Mouse (Mus musculus) intestine, embryonic 15.5 days (tissue): ENCODE measurements around the gene Foxj3. TPM values are rescaled to one million over a fixed set of nuclear protein-coding genes. Genes with fewer than 3 reads are reported as not detected.
A peak's percentile ranks its signal among the peaks of the same experiment; 100 is the strongest.

Source experiments
- ATAC-seq: fragments of 200-750 bp; cut with Nextera tagmentation; 2 replicates; pipeline ENCODE4 v1.8.0; 2017; ENCODE audit warnings: moderate TSS enrichment, moderate library complexity
- H3K27ac ChIP-seq: fragments of 300-500 bp; sonication (generic); 2 replicates; pipeline ENCODE4 v1.5.1; 2015; ENCODE audit warnings: mild to moderate bottlenecking, inconsistent platforms
- H3K27me3 ChIP-seq: fragments of 300-500 bp; sonication (generic); replicated peaks from 2 replicates; pipeline ENCODE4 v1.6.1; 2015; ENCODE audit warnings: inconsistent platforms
- H3K36me3 ChIP-seq: fragments of 300-500 bp; sonication (generic); 2 replicates; pipeline ENCODE4 v1.6.1; 2015; ENCODE audit warnings: inconsistent platforms
- H3K4me1 ChIP-seq: fragments of 300-500 bp; sonication (generic); replicated peaks from 2 replicates; pipeline ENCODE4 v1.6.1; 2015; ENCODE audit warnings: inconsistent platforms
- H3K4me2 ChIP-seq: fragments of 300-500 bp; sonication (generic); replicated peaks from 2 replicates; pipeline ENCODE4 v1.6.1; 2015; ENCODE audit warnings: mild to moderate bottlenecking, inconsistent platforms
- H3K4me3 ChIP-seq: fragments of 300-500 bp; sonication (generic); replicated peaks from 2 replicates; pipeline ENCODE4 v1.5.1; 2015; ENCODE audit warnings: inconsistent platforms
- H3K9ac ChIP-seq: fragments of 300-500 bp; sonication (generic); 2 replicates; pipeline ENCODE4 v1.6.1; 2015; ENCODE audit warnings: inconsistent platforms
- H3K9me3 ChIP-seq: fragments of 300-500 bp; sonication (generic); 2 replicates; pipeline ENCODE4 v1.6.1; 2016; ENCODE audit warnings: inconsistent platforms
- WGBS: fragments of 180-500 bp; shearing (Covaris S2); methylation state at CpG from one replicate; pipeline ENCODE4 v1.1.7; 2015; 5-methylcytosine and 5-hydroxymethylcytosine counted together
- polyA plus RNA-seq: library from polyadenylated mRNA; unstranded; fragments of >200 nt; fragmentation: Nextera tagmentation; extraction: Ambion mirVana; gene quantifications from 2 replicates; pipeline ENCODE4 v1.2.1, GENCODE M21; 2015

The Foxj3 gene
- polyA plus RNA-seq, 1 experiment from 2014 or later = 18.2 TPM

GRCm38 (mm10) chr4:119531813-119532212 is 5.0 kb upstream of the Foxj3 start:
- no peak overlapping the region for H3K27ac ChIP-seq
- no peaks in the 10 kb centered on the region for H3K9me3 ChIP-seq
- no peak overlapping the region for H3K9ac ChIP-seq
- no peak overlapping the region for H3K4me2 ChIP-seq
- 76% methylated on average over 2 of the region's 2 CpGs for WGBS
- ATAC-seq = no peak
- H3K4me1 ChIP-seq = no peaks in the 10 kb centered on the region
- no peaks in the 10 kb centered on the region for H3K36me3 ChIP-seq
- H3K27me3 ChIP-seq = no peaks in the 10 kb centered on the region
- H3K4me3 ChIP-seq = no peak overlapping the region

DNA sequence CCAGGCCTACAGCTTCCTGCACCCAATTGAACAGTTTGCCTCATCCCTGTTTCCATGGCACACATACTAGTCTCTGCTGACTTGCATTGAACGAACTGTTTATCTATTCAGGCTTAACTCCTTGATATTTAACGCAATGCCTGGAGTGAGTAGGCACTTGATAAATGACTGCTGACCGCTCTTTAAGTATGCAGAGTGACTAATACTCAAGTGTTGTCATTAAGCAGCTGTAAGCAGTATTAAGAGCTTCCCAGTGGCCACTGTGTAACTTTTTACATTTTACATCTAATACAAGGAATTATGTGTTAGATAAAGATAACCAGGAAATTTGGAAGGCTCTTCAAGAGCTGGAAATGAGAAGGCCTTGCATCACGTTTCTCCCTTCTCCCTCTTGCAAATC is 1.7 kb upstream of the Foxj3 start:
- H3K27me3 ChIP-seq = no peaks in the 10 kb centered on the region
- no peak for ATAC-seq
- H3K4me1 ChIP-seq = 0 out of 2 replicates have a peak, but pooled peaks cover 2% of the 10 kb centered on the region
- H3K9ac ChIP-seq = no peak overlapping the region
- no peaks in the 10 kb centered on the region for H3K9me3 ChIP-seq
- no peak overlapping the region for H3K4me3 ChIP-seq
- WGBS = 49% methylated on average over 4 of the region's 4 CpGs
- H3K36me3 ChIP-seq = no peaks in the 10 kb centered on the region
- no peak overlapping the region for H3K4me2 ChIP-seq
- no peak overlapping the region for H3K27ac ChIP-seq

DNA sequence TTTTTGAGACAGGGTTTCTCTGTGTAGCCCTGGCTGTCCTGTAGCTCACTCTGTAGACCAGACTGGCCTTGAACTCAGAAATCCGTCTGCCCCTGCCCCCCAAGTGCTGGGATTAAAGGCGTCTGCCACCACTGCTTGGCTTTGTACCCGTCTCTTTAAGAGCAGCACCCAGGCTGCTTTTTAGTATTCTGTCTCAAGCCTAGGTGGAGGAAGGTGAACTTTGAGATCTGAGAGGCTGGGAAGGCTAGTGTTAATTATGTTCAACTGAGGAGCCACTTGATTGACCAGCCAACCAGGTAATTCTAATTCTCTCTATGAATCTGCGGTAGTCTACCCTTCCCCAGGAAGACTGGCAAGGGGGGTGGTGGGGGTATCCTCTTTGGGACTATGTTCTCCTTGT is 632 bp downstream of the Foxj3 start:
- no peaks in the 10 kb centered on the region for H3K27me3 ChIP-seq
- no peaks in the 10 kb centered on the region for H3K9me3 ChIP-seq
- no peak overlapping the region for H3K9ac ChIP-seq
- no peaks in the 10 kb centered on the region for H3K36me3 ChIP-seq
- WGBS = 71% methylated on average over 4 of the region's 4 CpGs
- no peak overlapping the region for H3K4me2 ChIP-seq
- no peak overlapping the region for H3K4me3 ChIP-seq
- ATAC-seq = no peak
- H3K4me1 ChIP-seq = 0 out of 2 replicates have a peak, but pooled peaks cover 4% of the 10 kb centered on the region
- H3K27ac ChIP-seq = no peak overlapping the region

DNA sequence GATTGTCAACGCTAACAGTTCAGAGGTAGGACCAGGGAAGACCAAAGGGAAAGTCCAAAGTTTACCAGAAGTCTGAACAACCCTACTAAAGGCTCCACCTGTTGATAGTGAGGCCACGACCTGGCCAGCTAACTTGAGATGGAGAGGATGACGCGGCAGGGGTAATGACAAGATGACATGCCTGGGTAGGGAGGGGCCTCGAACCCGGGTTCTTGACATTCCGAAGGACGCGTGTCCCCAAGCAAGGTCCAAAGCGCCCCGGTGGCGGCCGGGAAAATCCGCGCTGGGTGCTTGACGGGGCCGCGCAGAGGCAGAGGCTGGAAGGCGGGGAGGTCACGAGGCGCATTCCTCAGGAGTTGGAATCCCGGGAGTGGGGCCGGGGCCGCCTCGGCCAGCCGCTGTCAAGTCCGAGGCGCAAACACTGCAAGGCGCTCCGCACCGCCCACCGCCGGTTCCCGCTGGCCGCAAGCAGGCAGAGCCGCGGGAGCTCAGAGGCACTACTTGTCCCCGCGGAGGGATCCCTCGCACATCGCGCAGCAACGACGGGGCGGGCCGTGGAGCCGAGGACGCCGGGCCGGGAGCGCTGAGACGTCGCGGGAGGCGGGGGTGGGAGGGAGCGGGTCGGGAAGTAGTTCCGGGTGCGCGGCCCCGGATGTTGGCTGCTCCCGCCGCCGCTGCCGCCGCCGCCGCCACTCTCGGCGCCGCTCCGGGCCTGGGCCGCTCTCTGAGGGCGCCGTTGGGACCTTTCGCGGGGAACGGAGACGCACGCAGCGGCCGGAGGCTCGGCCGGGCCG is 2.4 kb downstream of the Foxj3 start, which contains the start of gene Frg2f1:
Gene Frg2f1 (minus strand): TSS at position 499 of the 794 bp plus-strand sequence.
- peak within 1 kb of the TSS; percentile 93 for H3K9ac ChIP-seq
- H3K4me2 ChIP-seq = peak within 1 kb of the TSS; percentile 77
- no peaks in the 10 kb centered on the region for H3K36me3 ChIP-seq
- H3K27me3 ChIP-seq = no peaks in the 10 kb centered on the region
- ATAC-seq = peak; percentile 96
- 0 out of 2 replicates have a peak, but pooled peaks cover 4% of the 10 kb centered on the region for H3K4me1 ChIP-seq
- no peaks in the 10 kb centered on the region for H3K9me3 ChIP-seq
- H3K27ac ChIP-seq = peak within 1 kb of the TSS; percentile 99
- peak within 1 kb of the TSS; percentile 96 for H3K4me3 ChIP-seq
- 1% methylated on average over 64 of the region's 85 CpGs for WGBS

- Histone ChIP-seq H3K27me3 (no peaks in the 10 kb centered on the region), H3K4me3 (peak overlapping the region; percentile 96), H3K4me1 (0 out of 2 replicates have a peak, but pooled peaks cover 4% of the 10 kb centered on the region), H3K9me3 (no peaks in the 10 kb centered on the region), H3K9ac (peak overlapping the region; percentile 93), H3K36me3 (no peaks in the 10 kb centered on the region), H3K27ac (peak overlapping the region; percentile 99), H3K4me2 (peak overlapping the region; percentile 77)
- peak; percentile 83 for ATAC-seq
- WGBS = 1% methylated on average over 36 of the region's 76 CpGs
Measured at GRCm38 (mm10) chr4:119539836-119540532, 3.2 kb downstream of the Foxj3 start.

DNA sequence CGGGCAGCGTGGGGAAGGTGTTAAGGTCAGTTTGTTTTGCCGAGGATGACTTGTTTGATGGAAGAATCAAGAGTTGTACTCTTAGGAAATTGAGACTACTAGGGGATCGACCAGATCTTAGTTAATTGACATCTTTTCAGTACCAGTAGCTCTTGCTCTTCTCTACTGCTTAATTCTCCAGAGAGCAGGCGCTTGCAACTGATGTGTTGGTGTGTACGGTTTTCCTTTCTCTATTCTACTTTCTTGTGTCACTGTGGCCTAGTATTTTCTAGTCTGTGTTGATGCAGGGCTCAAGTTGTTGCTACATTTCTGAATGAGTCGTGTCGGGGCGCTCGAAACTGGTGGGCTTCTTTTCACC is 3.7 kb downstream of the Foxj3 start:
- peak overlapping the region; percentile 93 for H3K9ac ChIP-seq
- H3K4me2 ChIP-seq = peak overlapping the region; percentile 77
- peak overlapping the region; percentile 99; the same call in 1 of the 2 replicates for H3K27ac ChIP-seq
- H3K4me3 ChIP-seq = peak overlapping the region; percentile 96
- no peak for ATAC-seq
- H3K27me3 ChIP-seq = no peaks in the 10 kb centered on the region
- H3K4me1 ChIP-seq = 0 out of 2 replicates have a peak, but pooled peaks cover 4% of the 10 kb centered on the region
- no peaks in the 10 kb centered on the region for H3K36me3 ChIP-seq
- 4% methylated on average over 10 of the region's 10 CpGs for WGBS
- H3K9me3 ChIP-seq = no peaks in the 10 kb centered on the region

GRCm38 (mm10) chr4:119550864-119551263 is 14.1 kb downstream of the Foxj3 start:
- H3K4me1 ChIP-seq = no peaks in the 10 kb centered on the region
- no peak for ATAC-seq
- H3K9me3 ChIP-seq = no peaks in the 10 kb centered on the region
- H3K4me2 ChIP-seq = no peak overlapping the region
- H3K27me3 ChIP-seq = no peaks in the 10 kb centered on the region
- H3K36me3 ChIP-seq = no peaks in the 10 kb centered on the region
- no peak overlapping the region for H3K4me3 ChIP-seq
- H3K27ac ChIP-seq = no peak overlapping the region
- H3K9ac ChIP-seq = no peak overlapping the region
- WGBS = 60% methylated on average over 1 of the region's 1 CpGs

- WGBS = 85% methylated on average over 2 of the region's 2 CpGs
- no peaks in the 10 kb centered on the region for H3K9me3 ChIP-seq
- no peak for ATAC-seq
- no peaks in the 10 kb centered on the region for H3K4me1 ChIP-seq
- H3K4me3 ChIP-seq = no peak overlapping the region
- no peak overlapping the region for H3K4me2 ChIP-seq
- no peak overlapping the region for H3K27ac ChIP-seq
- no peaks in the 10 kb centered on the region for H3K27me3 ChIP-seq
- no peaks in the 10 kb centered on the region for H3K36me3 ChIP-seq
- no peak overlapping the region for H3K9ac ChIP-seq
Measured at GRCm38 (mm10) chr4:119555466-119555865, 18.7 kb downstream of the Foxj3 start.

- Histone ChIP-seq H3K4me3 (no peak overlapping the region), H3K9me3 (no peaks in the 10 kb centered on the region), H3K27me3 (no peaks in the 10 kb centered on the region), H3K4me2 (no peak overlapping the region), H3K9ac (no peak overlapping the region), H3K4me1 (no peaks in the 10 kb centered on the region), H3K36me3 (peaks cover 4% of the 10 kb centered on the region; the same call in 1 of the 2 replicates), H3K27ac (no peak overlapping the region)
- no peak for ATAC-seq
Measured at GRCm38 (mm10) chr4:119563136-119563535, 26.3 kb downstream of the Foxj3 start.

GRCm38 (mm10) chr4:119566322-119566835 is 29.6 kb downstream of the Foxj3 start:
- H3K27ac ChIP-seq = no peak overlapping the region
- no peak overlapping the region for H3K4me2 ChIP-seq
- no peaks in the 10 kb centered on the region for H3K4me1 ChIP-seq
- no peak overlapping the region for H3K9ac ChIP-seq
- no peaks in the 10 kb centered on the region for H3K9me3 ChIP-seq
- WGBS = 66% methylated on average over 4 of the region's 4 CpGs
- H3K27me3 ChIP-seq = no peaks in the 10 kb centered on the region
- H3K4me3 ChIP-seq = no peak overlapping the region
- peaks cover 4% of the 10 kb centered on the region; the same call in 1 of the 2 replicates for H3K36me3 ChIP-seq
- no peak for ATAC-seq

GRCm38 (mm10) chr4:119572682-119573081 is 35.9 kb downstream of the Foxj3 start:
- WGBS = 86% methylated on average over 3 of the region's 3 CpGs
- H3K36me3 ChIP-seq = peaks cover 6% of the 10 kb centered on the region
- ATAC-seq = no peak

GRCm38 (mm10) chr4:119574504-119574903 is 37.7 kb downstream of the Foxj3 start:
- no peak overlapping the region for H3K27ac ChIP-seq
- H3K9ac ChIP-seq = no peak overlapping the region
- no peak overlapping the region for H3K4me3 ChIP-seq
- no peak overlapping the region for H3K4me2 ChIP-seq
- 72% methylated on average over 2 of the region's 2 CpGs for WGBS
- H3K36me3 ChIP-seq = peaks cover 6% of the 10 kb centered on the region
- no peaks in the 10 kb centered on the region for H3K9me3 ChIP-seq
- no peak for ATAC-seq
- no peaks in the 10 kb centered on the region for H3K27me3 ChIP-seq
- H3K4me1 ChIP-seq = 0 out of 2 replicates have a peak, but pooled peaks cover 4% of the 10 kb centered on the region

More at GRCm38 (mm10) chr4:119572682-119573081, 35.9 kb downstream of the Foxj3 start:
- Histone ChIP-seq H3K9me3 (no peaks in the 10 kb centered on the region), H3K27me3 (no peaks in the 10 kb centered on the region), H3K4me3 (no peak overlapping the region), H3K9ac (no peak overlapping the region), H3K4me1 (0 out of 2 replicates have a peak, but pooled peaks cover 4% of the 10 kb centered on the region), H3K4me2 (no peak overlapping the region), H3K27ac (no peak overlapping the region)
